Mouse (Mus musculus) heart, postnatal 0 days (tissue): ENCODE data around the gene Ttc16.

Experiments used
- CTCF ChIP-seq: IDR thresholded peaks from 2 replicates; pipeline ENCODE4 v1.5.1; 2016; ENCODE audit warnings: antibody characterized with exemption, control low read depth, low read depth
- EP300 ChIP-seq: IDR thresholded peaks from 2 replicates; pipeline ENCODE4 v1.6.1; 2016; ENCODE audit warnings: antibody characterized with exemption, low read depth

GRCm38 (mm10) chr2:32724832-32725790 is 50.3 kb downstream of the Ttc16 start:
- no peak for TF ChIP-seq EP300
- no peak for TF ChIP-seq CTCF
